Mouse (Mus musculus) mature B cell (primary cell): ENCODE measurements around the gene Hoxd12.

ENCODE experiments used
- in situ Hi-C: fragments of 300-500 bp; cut with MboI; formaldehyde crosslinking; loops from 2 replicates; pipeline ENCODE4 v1.14.3; 2019

Hoxd12 gene

DNA sequence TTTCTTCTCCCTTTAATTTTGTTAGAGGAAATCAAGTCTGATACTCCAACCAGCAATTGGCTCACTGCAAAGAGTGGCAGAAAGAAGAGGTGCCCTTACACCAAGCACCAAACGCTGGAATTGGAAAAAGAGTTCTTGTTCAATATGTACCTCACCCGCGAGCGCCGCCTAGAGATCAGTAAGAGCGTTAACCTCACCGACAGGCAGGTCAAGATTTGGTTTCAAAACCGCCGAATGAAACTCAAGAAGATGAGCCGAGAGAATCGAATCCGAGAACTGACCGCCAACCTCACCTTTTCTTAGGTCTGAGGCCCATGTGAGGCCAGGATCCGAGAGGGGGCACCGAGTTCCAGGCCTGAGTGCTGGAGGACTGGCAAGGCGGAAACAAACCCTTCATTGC, 19.3 kb downstream of the Hoxd12 start:
- in situ Hi-C loops = no loop called here

DNA sequence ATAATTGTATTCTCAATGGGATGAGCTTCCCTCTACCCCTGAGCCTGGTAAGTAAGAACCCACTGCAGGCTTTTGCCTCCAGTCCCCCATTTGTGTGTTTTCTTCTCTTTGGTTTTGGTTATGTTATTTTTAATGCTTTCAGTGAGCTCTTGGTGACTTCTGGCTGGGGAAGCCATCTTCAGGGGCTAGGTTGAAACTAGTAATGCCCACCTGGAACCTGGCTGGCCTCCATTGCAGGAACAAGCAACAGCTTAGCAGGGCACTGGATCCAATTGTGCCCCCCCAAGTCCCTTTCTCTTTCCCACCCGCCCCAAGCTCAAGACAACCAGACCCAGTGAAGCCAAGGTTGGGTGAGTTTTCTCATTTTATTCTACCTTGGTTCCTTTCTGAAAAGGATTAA, 20.6 kb downstream of the Hoxd12 start:
- in situ Hi-C loops = no loop called here

DNA sequence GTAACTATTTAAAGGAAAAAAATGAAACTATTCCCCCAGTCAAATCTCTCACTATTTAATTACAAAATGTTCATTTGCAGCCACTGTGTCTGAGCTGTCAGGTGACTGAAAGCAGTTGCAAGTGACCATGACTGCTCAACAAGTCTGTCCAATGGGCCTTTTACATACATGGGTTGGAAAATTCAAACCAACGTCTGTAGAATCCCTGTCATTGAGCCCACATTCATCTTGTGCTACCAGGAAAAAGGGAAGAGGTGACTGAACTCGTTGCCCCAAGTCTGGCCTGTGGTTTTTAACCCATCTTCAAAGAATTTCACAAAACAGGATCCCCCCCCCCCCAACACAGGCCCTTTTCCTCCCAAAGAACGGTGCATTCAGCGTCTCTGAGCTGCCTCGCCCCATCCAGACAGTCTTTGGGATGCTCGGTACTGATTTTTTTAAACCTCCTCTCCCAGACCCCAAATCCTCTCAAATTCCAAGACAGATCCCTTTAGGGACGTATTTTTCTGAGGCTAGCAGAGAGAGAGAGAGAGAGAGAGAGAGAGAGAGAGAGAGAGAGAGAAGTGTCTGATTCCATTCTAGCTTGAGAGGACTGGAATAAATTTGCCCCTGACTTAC, 21.1 kb downstream of the Hoxd12 start:
- in situ Hi-C loops = no loop called here

DNA sequence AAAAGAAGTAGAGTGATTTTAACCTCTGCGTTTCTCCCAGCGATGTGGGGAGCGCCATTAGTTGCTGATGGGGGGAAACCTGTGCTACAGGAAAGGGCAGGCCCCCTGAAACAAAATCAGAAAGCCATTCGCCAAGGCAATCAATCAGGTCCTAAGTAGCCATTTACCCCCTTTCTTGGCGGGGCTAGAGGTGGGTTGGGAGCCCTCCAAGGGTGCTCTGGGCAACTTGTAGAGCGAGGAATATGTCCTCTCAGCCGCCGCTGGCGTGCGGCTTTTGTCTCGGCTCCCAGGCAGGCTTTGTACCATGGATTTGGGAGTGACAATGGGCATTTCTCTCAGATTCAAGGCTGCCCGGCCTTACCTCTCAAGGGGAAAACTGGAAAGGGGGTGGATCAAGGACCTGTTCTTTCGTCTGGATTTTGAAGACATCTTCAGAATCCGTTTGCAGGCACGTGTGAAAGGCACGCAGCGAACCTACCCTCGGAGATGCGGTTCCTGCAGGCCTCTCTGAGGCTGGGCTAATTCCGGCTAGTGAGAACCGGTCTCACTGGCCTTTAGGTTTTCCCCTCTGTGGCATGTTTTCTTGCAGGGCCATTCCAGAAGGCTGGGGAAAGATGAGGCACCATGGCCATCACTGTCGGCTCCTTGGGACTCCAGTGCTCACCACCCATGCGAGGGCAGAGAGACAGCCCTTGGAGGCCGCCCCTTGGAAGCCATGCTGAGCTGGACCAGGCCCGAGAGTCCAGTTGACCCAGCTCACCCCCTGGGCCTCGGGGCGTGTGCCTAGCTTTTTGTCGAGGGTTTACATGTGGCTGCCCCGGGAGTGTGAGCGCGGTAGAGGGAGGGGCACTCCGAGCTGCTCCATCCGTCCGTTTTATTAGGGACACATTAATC, 21.9 kb downstream of the Hoxd12 start:
- in situ Hi-C loops = no loop called here

DNA sequence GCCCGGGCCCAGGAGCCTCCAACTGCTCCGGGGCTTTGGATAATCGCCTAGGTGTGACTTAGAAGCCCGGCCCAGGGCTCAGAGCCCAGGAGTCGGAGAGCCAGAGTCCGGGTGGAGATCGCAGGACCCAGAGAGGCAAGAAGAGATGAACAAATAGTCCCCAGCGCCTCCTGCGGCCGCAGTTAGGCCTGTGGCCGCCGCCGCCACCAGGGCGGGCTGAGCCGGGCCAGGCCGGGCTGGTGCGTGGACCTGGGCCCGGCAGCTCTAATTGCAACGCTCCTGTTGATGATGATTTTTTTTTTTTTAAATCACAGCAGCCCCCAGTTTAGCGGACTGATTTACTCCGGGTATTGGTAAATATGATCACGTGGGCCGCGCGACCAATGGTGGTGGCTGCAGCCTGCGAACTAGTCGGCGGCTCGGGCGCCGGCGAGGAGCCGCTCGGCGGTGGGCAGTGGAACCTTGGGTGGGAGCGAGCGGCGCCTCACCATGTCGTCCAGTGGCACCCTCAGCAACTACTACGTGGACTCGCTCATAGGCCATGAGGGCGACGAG, 22.8 kb downstream of the Hoxd12 start, which contains the start of gene Hoxd9:
Gene Hoxd9, plus strand, starts transcription at position 161 of the 555 bp plus-strand sequence.
- in situ Hi-C loops = no loop called here

DNA sequence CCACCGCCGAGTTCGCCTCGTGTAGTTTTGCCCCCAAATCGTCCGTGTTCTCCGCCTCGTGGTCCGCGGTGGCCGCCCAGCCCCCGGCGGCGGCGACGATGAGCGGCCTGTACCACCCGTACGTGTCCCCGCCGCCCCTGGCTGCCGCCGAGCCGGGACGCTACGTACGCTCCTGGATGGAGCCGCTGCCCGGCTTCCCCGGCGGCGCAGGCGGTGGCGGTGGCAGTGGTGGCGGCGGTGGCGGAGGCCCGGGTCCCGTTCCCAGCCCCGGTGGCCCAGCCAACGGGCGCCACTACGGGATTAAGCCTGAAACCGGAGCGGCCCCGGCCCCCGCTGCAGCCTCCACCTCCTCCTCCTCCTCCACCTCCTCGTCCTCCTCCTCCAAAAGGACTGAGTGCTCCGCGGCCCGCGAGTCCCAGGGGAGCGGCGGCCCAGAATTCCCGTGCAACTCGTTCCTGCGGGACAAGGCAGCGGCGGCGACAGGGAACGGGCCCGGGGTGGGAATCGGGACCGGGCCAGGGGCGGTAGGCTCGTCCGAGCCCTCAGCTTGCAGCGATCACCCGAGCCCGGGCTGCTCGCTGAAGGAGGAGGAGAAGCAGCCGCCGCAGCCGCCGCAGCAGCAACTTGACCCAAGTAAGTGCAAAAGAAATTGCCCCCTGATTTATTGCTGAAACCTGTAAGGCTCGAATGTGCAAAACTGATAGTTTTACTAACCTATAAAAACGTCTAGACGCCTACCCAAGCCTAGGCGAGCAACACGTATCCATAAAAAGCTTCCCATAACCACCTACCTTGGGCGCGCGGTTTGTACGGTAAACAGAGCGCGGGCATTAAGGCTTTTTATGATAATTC, 23.6 kb downstream of the Hoxd12 start:
- in situ Hi-C loops = no loop called here

DNA sequence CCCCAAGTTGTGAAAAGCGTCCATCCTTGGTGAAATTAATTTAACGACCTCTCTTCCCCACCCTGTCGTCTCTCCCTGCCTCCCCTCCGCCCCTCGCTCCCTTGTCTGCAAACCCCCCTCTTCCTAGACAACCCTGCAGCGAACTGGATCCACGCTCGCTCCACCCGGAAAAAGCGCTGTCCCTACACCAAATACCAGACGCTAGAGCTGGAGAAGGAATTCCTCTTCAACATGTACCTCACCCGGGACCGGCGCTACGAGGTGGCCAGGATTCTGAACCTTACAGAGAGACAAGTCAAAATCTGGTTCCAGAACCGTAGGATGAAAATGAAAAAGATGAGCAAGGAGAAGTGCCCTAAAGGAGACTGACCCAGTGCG, 24.2 kb downstream of the Hoxd12 start:
- in situ Hi-C loops = no loop called here

DNA sequence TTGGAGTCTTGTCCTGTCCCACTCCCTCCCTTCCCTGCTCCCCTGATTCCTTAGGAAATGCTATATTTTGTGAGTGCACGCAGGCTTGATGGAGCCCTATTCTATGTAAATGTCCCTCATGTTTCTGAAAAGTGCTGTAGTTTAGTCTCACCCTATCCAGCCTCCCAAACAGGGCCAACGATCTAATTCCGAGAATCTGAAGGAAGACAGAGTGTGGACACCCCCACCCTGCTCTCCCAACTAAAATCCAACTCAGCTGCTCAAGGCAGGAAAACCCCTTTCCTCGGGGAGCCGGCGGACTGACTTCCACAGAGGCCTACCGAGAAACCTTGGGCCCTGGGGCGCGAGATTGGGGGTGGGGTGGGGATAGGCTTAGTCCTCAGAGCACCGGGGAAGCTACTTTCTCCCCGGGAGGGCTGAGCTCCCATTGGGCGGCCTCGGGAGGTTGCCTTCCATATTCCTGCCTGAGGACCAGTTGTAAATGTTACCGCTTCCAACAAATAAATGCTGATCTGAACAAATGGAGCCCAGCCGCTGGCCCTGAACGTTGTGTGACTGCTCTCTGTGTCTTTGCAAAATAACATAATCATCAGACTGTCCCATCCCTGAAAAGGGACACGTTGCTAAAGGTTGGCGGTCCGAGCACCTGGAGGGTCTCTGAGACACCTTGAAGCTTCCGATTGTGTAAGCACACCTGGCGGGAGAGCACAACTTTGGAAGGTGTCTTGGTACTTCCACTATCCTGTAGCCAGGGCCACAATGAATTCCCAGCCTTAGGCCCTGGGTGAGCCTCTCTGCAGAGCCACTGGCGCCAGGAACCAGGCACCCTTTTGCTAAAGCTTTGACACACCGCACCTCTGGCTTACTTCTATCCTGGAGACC, 25.1 kb downstream of the Hoxd12 start:
- in situ Hi-C loops = loop anchor here (25.0 kb wide), 1 partner anchor 887 kb away; no protein-coding TSS in a partner anchor

DNA sequence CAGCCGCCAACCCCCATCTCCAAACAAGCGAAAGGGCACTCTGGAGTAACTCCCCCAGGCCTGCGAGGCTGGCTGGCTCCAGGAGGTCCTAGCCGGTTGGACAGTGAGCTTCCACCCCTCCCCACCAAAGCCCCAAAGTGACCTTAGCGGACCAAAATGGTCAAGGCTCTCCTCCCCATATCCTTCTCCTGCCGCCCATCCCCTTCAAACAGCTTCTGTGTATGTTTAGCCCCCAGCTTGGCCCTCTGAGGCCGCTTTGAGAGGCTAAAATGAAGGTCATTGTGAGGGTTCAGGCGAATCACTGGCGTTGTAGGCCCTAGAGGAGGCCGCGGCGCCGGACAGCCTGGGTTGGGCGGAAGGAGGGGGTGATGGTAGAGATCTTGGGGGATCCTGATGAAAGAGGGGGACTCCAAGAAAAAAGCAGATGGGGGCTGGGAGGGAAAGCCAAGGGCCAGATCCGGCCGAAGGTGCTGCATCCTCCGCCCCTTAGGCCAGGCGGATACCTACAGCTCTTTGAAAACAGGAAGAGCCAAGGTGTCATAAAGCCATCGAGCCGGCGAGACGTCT, 25.8 kb downstream of the Hoxd12 start:
- in situ Hi-C loops = loop anchor here (25.0 kb wide), 1 partner anchor 887 kb away; no protein-coding TSS in a partner anchor

DNA sequence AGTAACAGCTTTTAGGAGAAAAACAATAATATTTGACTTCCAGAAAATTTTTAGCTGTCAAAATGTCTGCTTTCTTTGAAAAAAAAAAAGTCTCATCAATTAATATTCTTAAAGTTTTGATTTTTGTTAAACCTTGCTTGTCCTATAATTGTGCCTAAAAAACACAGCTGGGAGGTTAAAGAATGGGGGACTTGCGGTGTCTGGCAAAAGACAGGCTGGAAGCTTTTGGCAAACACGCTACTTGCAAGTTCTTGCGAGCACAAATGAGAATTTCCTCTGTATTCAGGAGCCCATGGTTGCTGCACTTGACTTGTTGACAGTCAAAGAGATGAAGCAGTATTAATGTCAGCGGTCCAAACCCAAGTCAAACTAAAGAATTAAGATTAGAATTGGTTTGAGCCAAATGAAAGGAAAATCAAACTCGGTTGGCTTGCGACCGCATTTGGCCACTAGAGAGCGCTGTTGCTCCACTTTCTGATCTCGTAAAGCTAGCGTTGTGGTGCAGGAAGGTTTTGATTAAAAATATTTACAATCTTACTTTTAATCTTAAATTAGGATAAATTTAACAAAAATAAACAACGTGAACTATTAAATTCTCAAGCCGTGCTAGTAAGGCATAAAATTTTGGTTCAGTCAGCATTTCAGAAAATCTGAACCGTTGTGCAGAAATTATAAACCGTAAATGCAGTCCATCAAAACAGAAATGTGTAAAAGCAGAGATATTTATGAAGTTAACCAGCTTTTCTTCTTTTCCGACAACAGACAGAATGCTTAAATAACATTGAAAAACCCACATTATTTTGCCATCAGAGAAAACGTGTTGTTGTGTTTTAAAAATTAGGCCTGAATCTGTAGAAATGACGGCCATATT, 27.4 kb downstream of the Hoxd12 start:
- in situ Hi-C loops = loop anchor here (25.0 kb wide), 1 partner anchor 885 kb away; no protein-coding TSS in a partner anchor

DNA sequence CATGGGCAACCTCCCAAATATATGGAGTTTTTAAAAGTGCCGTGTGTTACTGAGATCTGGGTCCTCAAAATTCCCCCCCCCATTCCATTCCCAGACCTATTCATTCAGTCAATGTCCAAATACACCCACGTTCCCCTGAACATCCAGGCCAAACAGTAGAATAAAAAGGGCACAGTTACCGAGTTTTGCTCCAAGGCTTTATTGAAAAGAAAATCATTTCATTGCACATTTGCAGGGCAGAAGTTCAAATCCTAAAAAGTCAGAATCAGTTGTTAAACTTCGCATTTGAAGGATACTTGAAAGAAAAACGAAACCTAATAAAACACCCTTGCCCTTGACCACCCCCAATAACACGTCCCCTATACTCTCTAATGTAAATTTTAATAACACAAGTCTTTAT, 28.0 kb downstream of the Hoxd12 start:
- in situ Hi-C loops = loop anchor here (25.0 kb wide), 1 partner anchor 884 kb away; no protein-coding TSS in a partner anchor

DNA sequence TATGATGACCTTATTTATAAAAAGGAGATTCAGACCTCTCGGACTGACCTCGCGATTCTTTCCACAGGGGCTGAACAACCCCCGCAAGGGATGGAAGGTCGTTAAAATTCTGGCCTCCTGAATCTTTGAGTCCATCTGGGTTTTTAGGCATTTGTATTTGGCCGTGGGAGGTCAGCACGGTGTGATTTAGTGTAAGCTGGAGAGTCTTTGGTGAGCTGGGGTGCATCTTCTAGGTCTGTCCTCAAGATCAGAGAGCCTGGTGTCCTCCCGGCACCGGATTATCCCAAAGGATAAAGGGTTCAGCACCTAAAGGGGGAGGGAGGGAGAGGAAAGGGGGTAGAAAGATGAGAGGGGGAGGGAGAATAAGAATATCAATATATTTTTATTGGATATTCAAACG, 28.5 kb downstream of the Hoxd12 start:
- in situ Hi-C loops = loop anchor here (25.0 kb wide), 1 partner anchor 884 kb away; no protein-coding TSS in a partner anchor

DNA sequence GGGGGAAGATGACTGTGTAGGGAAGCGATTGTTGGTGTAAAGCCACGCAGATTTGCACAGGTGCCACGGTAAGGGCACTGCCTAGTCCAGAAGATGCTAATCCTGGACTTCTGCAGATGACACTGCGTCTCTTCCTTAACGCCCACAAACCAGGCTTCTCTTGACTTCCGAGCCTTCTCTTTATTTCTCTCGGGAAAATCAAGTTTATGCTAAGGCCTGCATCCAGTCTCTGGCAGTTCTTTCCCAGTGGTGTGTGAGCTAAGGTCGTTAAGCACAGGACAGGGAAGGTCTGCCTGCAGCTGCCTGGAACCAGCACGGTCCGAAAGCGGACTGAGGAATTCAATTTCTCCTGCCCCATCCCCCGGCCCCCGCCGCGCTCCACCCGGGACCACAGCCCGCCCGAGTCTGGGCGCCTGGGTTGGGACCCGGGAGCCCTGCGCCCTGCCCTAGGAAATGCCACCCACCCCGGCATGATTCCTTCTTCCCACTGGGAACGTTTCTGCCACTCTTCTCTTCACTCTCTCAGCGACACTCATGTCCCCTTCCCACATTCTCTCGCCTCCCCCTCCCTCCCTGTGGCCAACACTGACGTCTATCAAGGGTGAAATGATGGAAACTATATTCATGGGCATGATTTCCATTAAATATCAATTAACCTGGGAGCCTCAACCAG, 29.0 kb downstream of the Hoxd12 start:
- in situ Hi-C loops = loop anchor here (25.0 kb wide), 1 partner anchor 883 kb away; no protein-coding TSS in a partner anchor

DNA sequence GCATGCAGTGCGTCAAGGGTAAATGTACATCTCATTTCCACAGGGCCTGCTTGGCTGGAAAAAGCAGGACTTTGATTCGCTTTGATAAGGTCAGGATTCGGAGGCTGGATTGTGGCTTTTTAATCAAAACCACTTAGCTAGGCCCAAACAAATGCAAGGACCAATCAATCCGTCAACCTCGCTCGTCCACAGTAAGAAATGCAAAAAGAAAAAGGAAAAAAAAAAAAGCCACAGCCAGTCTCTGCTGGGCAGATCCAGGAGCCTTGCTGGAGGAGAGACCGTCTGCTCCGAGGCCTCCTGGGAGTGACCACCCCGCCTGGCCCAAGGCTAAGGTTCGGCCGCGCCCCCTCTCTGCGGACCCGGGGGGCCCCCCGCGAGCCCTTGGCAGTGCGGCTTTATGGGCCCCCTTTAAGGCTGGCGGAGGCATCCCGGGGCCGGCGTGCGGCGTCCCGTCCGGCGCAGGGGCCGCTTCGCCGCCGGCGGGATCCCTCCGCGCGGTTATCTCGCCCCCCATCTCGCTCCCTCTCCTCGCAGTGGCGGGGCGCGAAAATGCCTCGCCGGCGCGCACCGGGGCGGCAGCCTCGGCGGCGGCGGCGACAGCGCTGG, 29.7 kb downstream of the Hoxd12 start, which contains the start of gene Hoxd8:
Gene Hoxd8, plus strand, starts transcription at position 223 of the 606 bp plus-strand sequence.
- in situ Hi-C loops = loop anchor here (25.0 kb wide), 1 partner anchor 883 kb away; no protein-coding TSS in a partner anchor

DNA sequence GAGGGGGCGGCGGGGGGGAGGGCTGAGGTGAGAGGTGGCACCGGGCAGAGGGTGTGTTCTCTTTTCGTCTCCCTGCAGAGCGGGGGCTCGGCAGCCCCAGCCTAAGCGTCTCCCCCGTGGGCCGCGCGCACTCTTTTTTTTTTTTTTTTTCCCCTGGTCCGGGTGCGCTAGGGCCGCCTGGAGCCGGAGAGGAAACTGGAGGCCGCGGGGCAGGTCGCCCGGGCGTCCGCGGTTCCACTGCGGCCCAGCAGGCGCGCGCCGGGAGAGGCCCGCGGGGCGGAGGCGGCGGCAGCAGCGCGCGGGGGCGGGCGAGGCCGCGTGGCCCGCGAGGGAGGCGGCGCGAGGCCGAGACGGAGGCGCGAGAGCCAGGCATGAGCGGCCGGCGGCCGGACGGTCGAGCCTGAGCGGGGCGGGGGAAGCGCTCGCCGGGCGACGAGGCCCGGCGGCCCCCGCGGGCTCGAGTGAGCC, 30.2 kb downstream of the Hoxd12 start:
- in situ Hi-C loops = loop anchor here (25.0 kb wide), 1 partner anchor 882 kb away; no protein-coding TSS in a partner anchor

DNA sequence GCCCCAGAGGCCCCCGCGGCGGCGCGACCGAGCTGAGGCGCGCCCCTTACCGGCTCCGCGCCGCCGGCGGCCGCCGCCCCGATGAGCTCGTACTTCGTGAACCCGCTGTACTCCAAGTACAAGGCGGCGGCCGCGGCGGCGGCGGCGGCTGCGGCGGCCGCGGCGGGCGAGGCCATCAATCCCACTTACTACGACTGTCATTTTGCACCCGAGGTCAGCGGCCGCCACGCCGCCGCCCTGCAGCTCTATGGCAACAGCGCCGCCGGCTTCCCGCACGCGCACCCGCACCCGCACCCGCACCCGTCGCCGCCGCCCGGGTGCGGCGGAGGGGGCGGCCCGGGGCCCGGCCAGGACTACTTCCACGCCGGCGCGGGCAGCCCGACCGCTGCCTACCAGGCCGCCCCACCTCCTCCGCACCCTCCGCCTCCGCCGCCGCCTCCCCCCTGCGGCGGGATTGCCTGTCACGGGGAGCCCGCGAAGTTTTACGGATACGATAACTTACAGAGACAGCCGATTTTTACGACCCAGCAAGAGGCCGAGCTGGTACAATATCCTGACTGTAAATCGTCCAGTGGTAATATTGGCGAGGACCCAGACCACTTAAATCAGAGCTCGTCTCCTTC, 30.8 kb downstream of the Hoxd12 start:
- in situ Hi-C loops = loop anchor here (25.0 kb wide), 1 partner anchor 882 kb away; no protein-coding TSS in a partner anchor

DNA sequence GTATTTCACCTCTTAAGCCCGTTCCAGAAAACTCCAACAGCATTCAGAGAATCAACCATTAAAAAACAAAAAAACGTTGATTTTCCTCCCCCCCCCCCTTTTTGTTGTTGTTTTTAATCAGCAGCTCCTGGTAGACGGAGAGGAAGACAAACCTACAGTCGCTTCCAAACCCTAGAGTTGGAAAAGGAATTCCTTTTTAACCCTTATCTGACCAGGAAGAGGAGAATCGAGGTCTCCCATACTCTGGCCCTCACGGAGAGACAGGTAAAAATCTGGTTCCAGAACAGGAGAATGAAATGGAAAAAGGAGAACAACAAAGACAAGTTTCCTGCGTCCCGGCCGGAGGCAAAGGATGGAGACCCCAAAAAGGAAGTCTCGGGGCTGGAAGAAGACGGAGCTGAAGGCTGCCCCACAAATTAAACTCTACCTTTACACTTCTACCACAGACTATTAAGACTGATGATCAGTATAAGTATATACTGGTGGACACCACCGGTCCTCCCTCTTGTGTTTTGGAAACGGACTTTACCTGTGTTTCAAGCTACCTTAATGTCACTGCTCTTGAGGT, 31.7 kb downstream of the Hoxd12 start:
- in situ Hi-C loops = loop anchor here (25.0 kb wide), 1 partner anchor 881 kb away; no protein-coding TSS in a partner anchor
